Mouse (Mus musculus) neural tube, embryonic 13.5 days (tissue): ENCODE measurements around the gene Gse1. TPM values are rescaled to one million over a fixed set of nuclear protein-coding genes. Genes with fewer than 3 reads are reported as not detected.

Experiments used
- ATAC-seq: fragments of 200-750 bp; cut with Nextera tagmentation; 2 replicates; pipeline ENCODE4 v1.8.0; 2017; ENCODE audit warnings: low read depth, mild to moderate bottlenecking, moderate TSS enrichment, moderate library complexity
- H3K27ac ChIP-seq: fragments of 300-500 bp; sonication (generic); replicated peaks from 2 replicates; pipeline ENCODE4 v1.5.1; 2015; ENCODE audit warnings: moderate library complexity, mild to moderate bottlenecking, inconsistent platforms
- H3K27me3 ChIP-seq: fragments of 300-500 bp; sonication (generic); 2 replicates; pipeline ENCODE4 v1.6.1; 2015; ENCODE audit warnings: mild to moderate bottlenecking, inconsistent platforms
- H3K36me3 ChIP-seq: fragments of 300-500 bp; sonication (generic); 2 replicates; pipeline ENCODE4 v1.6.1; 2015; ENCODE audit warnings: mild to moderate bottlenecking, inconsistent platforms
- H3K4me1 ChIP-seq: fragments of 300-500 bp; sonication (generic); replicated peaks from 2 replicates; pipeline ENCODE4 v1.6.1; 2015; ENCODE audit warnings: inconsistent platforms
- H3K4me2 ChIP-seq: fragments of 300-500 bp; sonication (generic); 2 replicates; pipeline ENCODE4 v1.6.1; 2015; ENCODE audit warnings: inconsistent platforms, mild to moderate bottlenecking, moderate library complexity
- H3K4me3 ChIP-seq: fragments of 300-500 bp; sonication (generic); 2 replicates; pipeline ENCODE4 v1.5.1; 2015; ENCODE audit warnings: mild to moderate bottlenecking, inconsistent platforms
- H3K9ac ChIP-seq: fragments of 300-500 bp; sonication (generic); 2 replicates; pipeline ENCODE4 v1.6.1; 2015; ENCODE audit warnings: moderate library complexity, mild to moderate bottlenecking, inconsistent platforms
- H3K9me3 ChIP-seq: fragments of 300-500 bp; sonication (generic); 2 replicates; pipeline ENCODE4 v1.6.1; 2016; ENCODE audit warnings: inconsistent platforms
- WGBS: fragments of 180-500 bp; shearing (Covaris S2); methylation state at CpG from one replicate; pipeline ENCODE4 v1.1.7; 2015; 5-methylcytosine and 5-hydroxymethylcytosine counted together
- polyA plus RNA-seq: library from polyadenylated mRNA; unstranded; fragments of >200 nt; fragmentation: Nextera tagmentation; extraction: Ambion mirVana; gene quantifications from 2 replicates; pipeline ENCODE4 v1.2.1, GENCODE M21; 2015

Gene Gse1
- polyA plus RNA-seq, 1 experiment from 2014 or later: 17.1 TPM

- peak; percentile 68 for ATAC-seq
Observed at GRCm38 (mm10) chr8:120335262-120336086, 107.2 kb downstream of the Gse1 start.

GRCm38 (mm10) chr8:120336087-120336380, 107.8 kb downstream of the Gse1 start:
- peak overlapping the region; percentile 33 for H3K4me2 ChIP-seq
- no peaks in the 10 kb centered on the region for H3K9me3 ChIP-seq
- peaks cover 64% of the 10 kb centered on the region for H3K4me1 ChIP-seq
- no peak overlapping the region for H3K4me3 ChIP-seq
- H3K9ac ChIP-seq: peak overlapping the region; percentile 63
- ATAC-seq: peak; percentile 37; the same call in 1 of the 2 replicates
- H3K27me3 ChIP-seq: no peaks in the 10 kb centered on the region
- WGBS: 2% methylated on average over 9 of the region's 9 CpGs
- peak overlapping the region; percentile 95 for H3K27ac ChIP-seq
- H3K36me3 ChIP-seq: no peaks in the 10 kb centered on the region

More at GRCm38 (mm10) chr8:120335262-120336086, 107.2 kb downstream of the Gse1 start:
- peak overlapping the region; percentile 95 for H3K27ac ChIP-seq
- no peaks in the 10 kb centered on the region for H3K36me3 ChIP-seq
- H3K4me1 ChIP-seq: peaks cover 59% of the 10 kb centered on the region
- H3K4me3 ChIP-seq: no peak overlapping the region
- 2% methylated on average over 17 of the region's 17 CpGs for WGBS
- no peaks in the 10 kb centered on the region for H3K9me3 ChIP-seq
- H3K27me3 ChIP-seq: no peaks in the 10 kb centered on the region
- peak overlapping the region; percentile 63 for H3K9ac ChIP-seq
- H3K4me2 ChIP-seq: peak overlapping the region; percentile 33

- Histone ChIP-seq H3K27ac (peak overlapping the region; percentile 95), H3K9ac (no peak overlapping the region), H3K4me2 (no peak overlapping the region), H3K27me3 (no peaks in the 10 kb centered on the region), H3K4me1 (peaks cover 73% of the 10 kb centered on the region), H3K4me3 (no peak overlapping the region), H3K36me3 (no peaks in the 10 kb centered on the region), H3K9me3 (no peaks in the 10 kb centered on the region)
- no peak for ATAC-seq
- 59% methylated on average over 5 of the region's 5 CpGs for WGBS
Observed at GRCm38 (mm10) chr8:120336909-120337555, 108.8 kb downstream of the Gse1 start.

GRCm38 (mm10) chr8:120337627-120338026, 109.4 kb downstream of the Gse1 start:
- no peak overlapping the region for H3K9ac ChIP-seq
- whole genome bisulfite sequencing: 22% methylated on average over 5 of the region's 5 CpGs
- no peak overlapping the region for H3K4me2 ChIP-seq
- H3K27me3 ChIP-seq: no peaks in the 10 kb centered on the region
- no peaks in the 10 kb centered on the region for H3K36me3 ChIP-seq
- no peak overlapping the region for H3K27ac ChIP-seq
- no peak overlapping the region for H3K4me3 ChIP-seq
- H3K9me3 ChIP-seq: no peaks in the 10 kb centered on the region
- no peak for ATAC-seq
- peaks cover 73% of the 10 kb centered on the region for H3K4me1 ChIP-seq

GRCm38 (mm10) chr8:120338678-120339077, 110.4 kb downstream of the Gse1 start:
- H3K4me2 ChIP-seq: no peak overlapping the region
- no peak overlapping the region for H3K27ac ChIP-seq
- H3K36me3 ChIP-seq: no peaks in the 10 kb centered on the region
- H3K4me1 ChIP-seq: peaks cover 82% of the 10 kb centered on the region
- WGBS: 94% methylated on average over 7 of the region's 7 CpGs
- no peak for ATAC-seq
- H3K9me3 ChIP-seq: no peaks in the 10 kb centered on the region
- H3K9ac ChIP-seq: no peak overlapping the region
- H3K4me3 ChIP-seq: no peak overlapping the region
- H3K27me3 ChIP-seq: no peaks in the 10 kb centered on the region

GRCm38 (mm10) chr8:120339743-120340142, 111.5 kb downstream of the Gse1 start:
- H3K4me1 ChIP-seq: peaks cover 87% of the 10 kb centered on the region
- H3K36me3 ChIP-seq: no peaks in the 10 kb centered on the region
- H3K4me2 ChIP-seq: no peak overlapping the region
- no peaks in the 10 kb centered on the region for H3K9me3 ChIP-seq
- no peak for ATAC-seq
- H3K27me3 ChIP-seq: no peaks in the 10 kb centered on the region
- H3K4me3 ChIP-seq: no peak overlapping the region
- H3K27ac ChIP-seq: 0 out of 2 replicates have a peak overlapping the region, but pooled peaks have one; percentile 46
- no peak overlapping the region for H3K9ac ChIP-seq
- 54% methylated on average over 8 of the region's 8 CpGs for WGBS

GRCm38 (mm10) chr8:120341124-120341523, 112.9 kb downstream of the Gse1 start:
- no peak for ATAC-seq
- Histone ChIP-seq H3K4me2 (no peak overlapping the region), H3K4me1 (peaks cover 87% of the 10 kb centered on the region), H3K4me3 (no peak overlapping the region), H3K27ac (no peak overlapping the region), H3K36me3 (no peaks in the 10 kb centered on the region), H3K9ac (peak overlapping the region; percentile 12; the same call in 1 of the 2 replicates), H3K9me3 (no peaks in the 10 kb centered on the region), H3K27me3 (no peaks in the 10 kb centered on the region)
- WGBS: 49% methylated on average over 10 of the region's 10 CpGs

GRCm38 (mm10) chr8:120342847-120343548, 114.7 kb downstream of the Gse1 start:
- Histone ChIP-seq H3K27me3 (no peaks in the 10 kb centered on the region), H3K4me2 (no peak overlapping the region), H3K4me1 (peaks cover 90% of the 10 kb centered on the region), H3K4me3 (no peak overlapping the region), H3K36me3 (no peaks in the 10 kb centered on the region), H3K27ac (peak overlapping the region; percentile 80), H3K9ac (0 out of 2 replicates have a peak overlapping the region, but pooled peaks have one; percentile 26), H3K9me3 (no peaks in the 10 kb centered on the region)
- no peak for ATAC-seq
- 41% methylated on average over 7 of the region's 7 CpGs for WGBS

GRCm38 (mm10) chr8:120343582-120343981, 115.3 kb downstream of the Gse1 start:
- no peak for ATAC-seq
- H3K9me3 ChIP-seq: no peaks in the 10 kb centered on the region
- no peak overlapping the region for H3K4me3 ChIP-seq
- WGBS: 29% methylated on average over 12 of the region's 12 CpGs
- H3K36me3 ChIP-seq: no peaks in the 10 kb centered on the region
- H3K9ac ChIP-seq: 0 out of 2 replicates have a peak overlapping the region, but pooled peaks have one; percentile 26
- peak overlapping the region; percentile 80 for H3K27ac ChIP-seq
- H3K4me2 ChIP-seq: no peak overlapping the region
- no peaks in the 10 kb centered on the region for H3K27me3 ChIP-seq
- H3K4me1 ChIP-seq: peaks cover 96% of the 10 kb centered on the region

- no peak overlapping the region for H3K4me3 ChIP-seq
- no peak for ATAC-seq
- H3K27ac ChIP-seq: peak overlapping the region; percentile 80
- H3K4me1 ChIP-seq: peaks cover 100% of the 10 kb centered on the region
- H3K4me2 ChIP-seq: no peak overlapping the region
- H3K27me3 ChIP-seq: no peaks in the 10 kb centered on the region
- 20% methylated on average over 4 of the region's 4 CpGs for WGBS
- peak overlapping the region; percentile 13; the same call in 1 of the 2 replicates for H3K9ac ChIP-seq
- no peaks in the 10 kb centered on the region for H3K36me3 ChIP-seq
- no peaks in the 10 kb centered on the region for H3K9me3 ChIP-seq
Observed at GRCm38 (mm10) chr8:120344166-120344565, 115.9 kb downstream of the Gse1 start.

- Histone ChIP-seq H3K4me2 (no peak overlapping the region), H3K27ac (peak overlapping the region; percentile 80), H3K4me1 (peaks cover 100% of the 10 kb centered on the region), H3K36me3 (no peaks in the 10 kb centered on the region), H3K4me3 (no peak overlapping the region), H3K27me3 (no peaks in the 10 kb centered on the region), H3K9ac (peak overlapping the region; percentile 13; the same call in 1 of the 2 replicates), H3K9me3 (no peaks in the 10 kb centered on the region)
- 20% methylated on average over 13 of the region's 13 CpGs for WGBS
- no peak for ATAC-seq
Observed at GRCm38 (mm10) chr8:120344583-120344982, 116.3 kb downstream of the Gse1 start.
